Mouse (Mus musculus) embryonic fibroblast, embryonic 13.5 days (primary cell): ENCODE measurements around the gene Nup93.
A peak's percentile ranks its signal among the peaks of the same experiment; 100 is the strongest.

Experiments used
- CTCF ChIP-seq: IDR thresholded peaks from 2 replicates; pipeline ENCODE4 v1.5.1; 2011; ENCODE audit warnings: mild to moderate bottlenecking, control low read depth, low read length, moderate library complexity, borderline replicate concordance; ENCODE audit not compliant: insufficient read depth
- POLR2A ChIP-seq: IDR thresholded peaks from 2 replicates; pipeline ENCODE4 v1.6.1; 2011; ENCODE audit warnings: low read depth, mild to moderate bottlenecking, control low read depth, low read length, moderate library complexity

DNA sequence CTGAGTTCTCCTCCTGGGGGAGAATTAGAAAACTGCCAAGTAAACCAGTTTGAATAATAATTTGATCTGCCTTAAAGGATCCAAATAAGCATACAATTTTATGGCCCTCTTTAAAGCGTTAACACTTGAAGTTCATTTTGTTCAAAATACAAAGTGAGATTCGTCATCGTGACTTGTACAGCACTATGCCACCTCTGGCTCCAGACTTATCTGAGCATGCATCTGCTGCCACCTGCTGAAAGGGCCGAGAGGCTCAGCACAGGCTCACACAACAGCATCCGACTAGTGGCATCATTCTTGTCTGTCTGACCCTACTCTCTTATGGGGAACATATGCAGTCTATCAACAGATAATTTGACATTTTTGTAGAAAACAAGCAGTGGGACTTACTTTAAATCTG is 59.7 kb downstream of the Nup93 start:
- TF ChIP-seq CTCF (peak; percentile 23; the same call in 1 of the 2 replicates), POLR2A (no peak)
